Mouse (Mus musculus) thymus, adult 2 months (tissue): ENCODE data around the gene Acrbp.

Experiments
- CTCF ChIP-seq: fragments of 200-500 bp; IDR thresholded peaks from 2 replicates; pipeline ENCODE4 v1.5.1; 2012; ENCODE audit warnings: mild to moderate bottlenecking, control low read depth, low read length, moderate library complexity, borderline replicate concordance; ENCODE audit not compliant: control insufficient read depth, poor library complexity, insufficient read depth; ENCODE audit errors: extremely low read depth
- POLR2A ChIP-seq: fragments of 200-500 bp; IDR thresholded peaks from 2 replicates; pipeline ENCODE4 v1.6.1; 2012; ENCODE audit warnings: mild to moderate bottlenecking, low read length, control low read depth, moderate library complexity; ENCODE audit not compliant: control insufficient read depth, poor library complexity, insufficient read depth; ENCODE audit errors: extremely low read depth

GRCm38 (mm10) chr6:125099421-125099971 is 50.0 kb downstream of the Acrbp start:
- TF ChIP-seq POLR2A (no peak), CTCF (no peak)
